Comparison of ENCODE assay signal across 17 mouse cellular contexts in genomic region chr13:42054138-42054537, GRCm38 (mm10). TPM values are rescaled to one million over a fixed set of nuclear protein-coding genes. Genes with fewer than 3 reads are reported as not detected.
A peak's percentile ranks its signal among the peaks of the same experiment; 100 is the strongest.
DNase-seq lines count a peak whose midpoint lies in the region; ATAC-seq lines count a peak whose summit lies in the region.
"Had no signal": no experiment of that assay in that cellular context is flagged by ENCODE, and none has a peak within 500 bp of the region (broad histone marks: within the 10 kb centered on the region; RNA-seq: fewer than 3 reads in every experiment).

No protein-coding gene starts in this region.

- DNase-seq in hindbrain, embryonic 11.5 days (ENCODE audit: low spot score), result no peak
- no peak for DNase-seq in spleen, postnatal 36 days (ENCODE audit: low spot score in 2 of 2)
- no peak for DNase-seq in urinary bladder, postnatal 25 days (ENCODE audit: low spot score)
- DNase-seq: adrenal gland, postnatal 14 days; cerebellum, postnatal 14 days; gastrocnemius, postnatal 36 days; kidney, adult 9 months; left cerebral cortex, postnatal 4 days; lung, adult 2 months; right cerebral cortex, postnatal 4 days had no signal

- no peak overlapping the region for H3K27ac ChIP-seq in hindbrain, embryonic 13.5 days
- no peak overlapping the region for H3K27ac ChIP-seq in hindbrain, embryonic 11.5 days (ENCODE audit: low read depth, low read length)
- H3K27ac ChIP-seq in midbrain, embryonic 16.5 days (ENCODE audit: low read length), result no peak overlapping the region
- H3K27ac ChIP-seq in midbrain, embryonic 15.5 days, result no peak overlapping the region
- H3K27ac ChIP-seq: neural tube, embryonic 12.5 days had no signal

- H3K4me2 ChIP-seq in hindbrain, embryonic 13.5 days, result peak overlapping the region; percentile 89; the same call in 1 of the 2 replicates
- no peak overlapping the region for H3K4me2 ChIP-seq in hindbrain, embryonic 11.5 days (replicated peaks; ENCODE audit: low read depth, low read length)
- peak overlapping the region; percentile 18; the same call in 1 of the 2 replicates for H3K4me2 ChIP-seq in midbrain, embryonic 16.5 days (ENCODE audit: low read length)
- H3K4me2 ChIP-seq in midbrain, embryonic 15.5 days, result no peak overlapping the region

- no peaks in the 10 kb centered on the region for H3K27me3 ChIP-seq in hindbrain, embryonic 13.5 days
- H3K27me3 ChIP-seq in hindbrain, embryonic 11.5 days (ENCODE audit: control insufficient read depth, insufficient read depth, low read length), result no peaks in the 10 kb centered on the region
- no peaks in the 10 kb centered on the region for H3K27me3 ChIP-seq in midbrain, embryonic 16.5 days (ENCODE audit: control insufficient read depth, insufficient read depth, low read depth, low read length)
- H3K27me3 ChIP-seq in midbrain, embryonic 15.5 days (replicated peaks), result no peaks in the 10 kb centered on the region
- H3K27me3 ChIP-seq: heart, embryonic 12.5 days; neural tube, embryonic 12.5 days had no signal

- no peak overlapping the region for H3K4me3 ChIP-seq in hindbrain, embryonic 13.5 days
- no peak overlapping the region for H3K4me3 ChIP-seq in hindbrain, embryonic 11.5 days (ENCODE audit: low read depth, low read length)
- H3K4me3 ChIP-seq in midbrain, embryonic 16.5 days (ENCODE audit: low read depth, low read length), result no peak overlapping the region
- H3K4me3 ChIP-seq in midbrain, embryonic 15.5 days, result no peak overlapping the region

- H3K4me1 ChIP-seq in hindbrain, embryonic 13.5 days (replicated peaks), result peaks cover 31% of the 10 kb centered on the region
- H3K4me1 ChIP-seq in hindbrain, embryonic 11.5 days (replicated peaks; ENCODE audit: control insufficient read depth, insufficient read depth, low read length), result no peaks in the 10 kb centered on the region
- peaks cover 24% of the 10 kb centered on the region for H3K4me1 ChIP-seq in midbrain, embryonic 16.5 days (ENCODE audit: control insufficient read depth, insufficient read depth, low read length)
- peaks cover 39% of the 10 kb centered on the region for H3K4me1 ChIP-seq in midbrain, embryonic 15.5 days

- ATAC-seq in hindbrain, embryonic 13.5 days (ENCODE audit: low FRiP score), result no peak
- no peak for ATAC-seq in hindbrain, embryonic 11.5 days (ENCODE audit: low FRiP score)
- ATAC-seq in midbrain, embryonic 16.5 days, result no peak
- ATAC-seq in midbrain, embryonic 15.5 days (replicated peaks), result no peak
- peak; percentile 41 for ATAC-seq in granulocyte monocyte progenitor cell, adult 5-6 weeks (replicated peaks; ENCODE audit: poor library complexity, severe bottlenecking)
- ATAC-seq in megakaryocyte-erythroid progenitor cell, adult 5-6 weeks (replicated peaks; ENCODE audit: low FRiP score, low TSS enrichment, poor library complexity, severe bottlenecking), result peak; percentile 58

- peaks cover 18% of the 10 kb centered on the region for H3K36me3 ChIP-seq in hindbrain, embryonic 13.5 days
- H3K36me3 ChIP-seq in hindbrain, embryonic 11.5 days (ENCODE audit: control insufficient read depth, insufficient read depth, low read length), result no peaks in the 10 kb centered on the region
- H3K36me3 ChIP-seq in midbrain, embryonic 16.5 days (ENCODE audit: control insufficient read depth, insufficient read depth, low read length), result 0 out of 2 replicates have a peak, but pooled peaks cover 4% of the 10 kb centered on the region
- no peaks in the 10 kb centered on the region; the same call in 1 of the 2 replicates for H3K36me3 ChIP-seq in midbrain, embryonic 15.5 days (replicated peaks)

- no peaks in the 10 kb centered on the region for H3K9me3 ChIP-seq in hindbrain, embryonic 13.5 days
- H3K9me3 ChIP-seq in hindbrain, embryonic 11.5 days (ENCODE audit: control insufficient read depth, low read length), result no peaks in the 10 kb centered on the region
- H3K9me3 ChIP-seq in midbrain, embryonic 16.5 days (replicated peaks; ENCODE audit: control insufficient read depth, low read length, poor library complexity, severe bottlenecking), result no peaks in the 10 kb centered on the region
- no peaks in the 10 kb centered on the region for H3K9me3 ChIP-seq in midbrain, embryonic 15.5 days
- H3K9me3 ChIP-seq: heart, embryonic 12.5 days; neural tube, embryonic 12.5 days had no signal

- H3K9ac ChIP-seq in hindbrain, embryonic 13.5 days, result no peak overlapping the region
- no peak overlapping the region for H3K9ac ChIP-seq in hindbrain, embryonic 11.5 days (ENCODE audit: low read depth, low read length)
- H3K9ac ChIP-seq in midbrain, embryonic 16.5 days (ENCODE audit: low read depth, low read length), result no peak overlapping the region
- no peak overlapping the region for H3K9ac ChIP-seq in midbrain, embryonic 15.5 days

- WGBS in hindbrain, embryonic 13.5 days, result 76% methylated on average over 3 of the region's 3 CpGs
- 84% methylated on average over 3 of the region's 3 CpGs for WGBS in hindbrain, embryonic 11.5 days
- 72% methylated on average over 3 of the region's 3 CpGs for WGBS in midbrain, embryonic 16.5 days
- 63% methylated on average over 3 of the region's 3 CpGs for WGBS in midbrain, embryonic 15.5 days

RNA-seq across cellular contexts. Expression of gene Hivep1, which starts 2.3 kb away (rescaled TPM):
- 19.2 and 21.1 TPM in 2 replicates for polyA plus RNA-seq in hindbrain, embryonic 13.5 days (2015; fragmentation: Nextera tagmentation; extraction: Ambion mirVana)
- 13.4 and 18.4 TPM in 2 replicates for polyA plus RNA-seq in hindbrain, embryonic 11.5 days (2014; fragmentation: Nextera tagmentation; extraction: Ambion mirVana)
- 16.0 and 18.3 TPM in 2 replicates for polyA plus RNA-seq in midbrain, embryonic 16.5 days (2015; fragmentation: Nextera tagmentation; extraction: Ambion mirVana)
- polyA plus RNA-seq in midbrain, embryonic 15.5 days (2015; fragmentation: Nextera tagmentation; extraction: Ambion mirVana), result 17.3 and 18.2 TPM in 2 replicates
- total RNA-seq in granulocyte monocyte progenitor cell, adult 5-6 weeks (2014; fragmentation: Nextera tagmentation), result 40.4 and 52.8 TPM in 2 replicates
- 7.2 and 8.9 TPM in 2 replicates for total RNA-seq in granulocyte monocyte progenitor cell, adult 5-6 weeks (2017)
- 38.6 and 51.5 TPM in 2 replicates for total RNA-seq in megakaryocyte-erythroid progenitor cell, adult 5-6 weeks (2014; fragmentation: Nextera tagmentation)
- total RNA-seq in megakaryocyte-erythroid progenitor cell, adult 5-6 weeks (2017), result 12.3 and 27.0 TPM in 2 replicates

Comparison
In these comparisons a context has a peak if more than half of its experiments do, and no peak if none do; other contexts are left out.
1. H3K4me2 ChIP-seq: peak in hindbrain, embryonic 13.5 days (single experiment) and midbrain, embryonic 16.5 days (single experiment); none in hindbrain, embryonic 11.5 days (single experiment) and midbrain, embryonic 15.5 days (single experiment).
2. ATAC-seq: peak in granulocyte monocyte progenitor cell, adult 5-6 weeks (single experiment) and megakaryocyte-erythroid progenitor cell, adult 5-6 weeks (single experiment); none in hindbrain, embryonic 13.5 days (single experiment), hindbrain, embryonic 11.5 days (single experiment), midbrain, embryonic 16.5 days (single experiment) and midbrain, embryonic 15.5 days (single experiment).